Mouse (Mus musculus) small intestine, adult 2 months (tissue): Measurements from ENCODE around the gene Dpp4.

Experiments used
- CTCF ChIP-seq: fragments of 200-500 bp; IDR thresholded peaks from 2 replicates; pipeline ENCODE4 v1.5.1; 2012; ENCODE audit warnings: low read depth, mild to moderate bottlenecking, control low read depth, inconsistent platforms, low read length, moderate library complexity, mixed read lengths; ENCODE audit not compliant: insufficient replicate concordance, insufficient read length; ENCODE audit errors: extremely low read depth
- POLR2A ChIP-seq: fragments of 200-500 bp; IDR thresholded peaks from 2 replicates; pipeline ENCODE4 v1.6.1; 2012; ENCODE audit warnings: low read depth, mild to moderate bottlenecking, control low read depth, inconsistent platforms, low read length, moderate library complexity

GRCm38 (mm10) chr2:62381756-62382155 lies 30.3 kb downstream of the Dpp4 start:
- TF ChIP-seq POLR2A (no peak), CTCF (no peak)
